Mouse (Mus musculus): ENCODE measurements around the gene Csrp1.

Csrp1 gene

GRCm38 (mm10) chr1:135731897-135732684 lies 12.2 kb downstream of the Csrp1 start:
- DNase-seq (ENCODE audit: low spot score) = peak; percentile 82

GRCm38 (mm10) chr1:135734225-135734937 lies 14.5 kb downstream of the Csrp1 start:
- DNase-seq (ENCODE audit: low spot score) = no peak

- DNase-seq (ENCODE audit: low spot score) = no peak
These were observed 15.6 kb downstream of the Csrp1 start for GRCm38 (mm10) chr1:135735460-135735859.

- no peak for DNase-seq (ENCODE audit: low spot score)
These were observed 25.1 kb downstream of the Csrp1 start for GRCm38 (mm10) chr1:135744987-135745386.

- DNase-seq (ENCODE audit: low spot score) = no peak
These were observed 26.4 kb downstream of the Csrp1 start for GRCm38 (mm10) chr1:135746248-135746647.

GRCm38 (mm10) chr1:135752737-135753348 lies 33.0 kb downstream of the Csrp1 start:
- peak; percentile 90 for DNase-seq (ENCODE audit: low spot score)

- no peak for DNase-seq (ENCODE audit: low spot score)
These were observed 35.4 kb downstream of the Csrp1 start for GRCm38 (mm10) chr1:135755287-135755686.

- DNase-seq (ENCODE audit: low spot score) = no peak
These were observed 36.1 kb downstream of the Csrp1 start for GRCm38 (mm10) chr1:135755913-135756312.

GRCm38 (mm10) chr1:135757287-135757686 lies 37.4 kb downstream of the Csrp1 start:
- no peak for DNase-seq (ENCODE audit: low spot score)

GRCm38 (mm10) chr1:135759685-135760084 lies 39.8 kb downstream of the Csrp1 start:
- no peak for DNase-seq (ENCODE audit: low spot score)

GRCm38 (mm10) chr1:135760216-135760615 lies 40.4 kb downstream of the Csrp1 start:
- no peak for DNase-seq (ENCODE audit: low spot score)

GRCm38 (mm10) chr1:135761728-135762127 lies 41.9 kb downstream of the Csrp1 start:
- no peak for DNase-seq (ENCODE audit: low spot score)

- DNase-seq (ENCODE audit: low spot score) = no peak
These were observed 43.8 kb downstream of the Csrp1 start for GRCm38 (mm10) chr1:135763503-135764205.

GRCm38 (mm10) chr1:135764206-135764528 lies 44.3 kb downstream of the Csrp1 start:
- no peak for DNase-seq (ENCODE audit: low spot score)

- DNase-seq (ENCODE audit: low spot score) = peak; percentile 82
These were observed 46.1 kb downstream of the Csrp1 start, which contains the start of gene Phlda3 for GRCm38 (mm10) chr1:135765645-135766591. TSS of gene Phlda3 (plus strand) at chr1:135766119.

GRCm38 (mm10) chr1:135766592-135767306 lies 46.9 kb downstream of the Csrp1 start:
- DNase-seq (ENCODE audit: low spot score) = no peak

GRCm38 (mm10) chr1:135767324-135767890 lies 47.5 kb downstream of the Csrp1 start:
- DNase-seq (ENCODE audit: low spot score) = no peak

- no peak for DNase-seq (ENCODE audit: low spot score)
These were observed 48.5 kb downstream of the Csrp1 start for GRCm38 (mm10) chr1:135768400-135768799.

GRCm38 (mm10) chr1:135770237-135770636 lies 50.4 kb downstream of the Csrp1 start:
- no peak for DNase-seq (ENCODE audit: low spot score)

GRCm38 (mm10) chr1:135770896-135771572 lies 51.2 kb downstream of the Csrp1 start:
- no peak for DNase-seq (ENCODE audit: low spot score)

All from yolk sac, embryonic 10.5 days (tissue).